Mouse (Mus musculus) C2C12 (cell line): ENCODE data around the gene Ankfn1. TPM values are rescaled to one million over a fixed set of nuclear protein-coding genes. Genes with fewer than 3 reads are reported as not detected.

ENCODE experiments used
- H3K27me3 ChIP-seq: one replicate; pipeline ENCODE4 v1.6.1; 2011; ENCODE audit not compliant: control insufficient read depth, insufficient read depth, insufficient read length
- H3K36me3 ChIP-seq: one replicate; pipeline ENCODE4 v1.6.1; 2011; ENCODE audit not compliant: control insufficient read depth, insufficient read depth
- H3K4me3 ChIP-seq: one replicate; pipeline ENCODE4 v1.5.1; 2011; ENCODE audit warnings: mild to moderate bottlenecking, control low read depth; ENCODE audit not compliant: poor library complexity, insufficient read depth, severe bottlenecking
- H3K79me2 ChIP-seq: one replicate; pipeline ENCODE4 v1.6.1; 2011; ENCODE audit not compliant: control insufficient read depth, insufficient read depth
- H3K79me3 ChIP-seq: one replicate; pipeline ENCODE4 v1.6.1; 2011; ENCODE audit warnings: low read depth, control low read depth
- H3ac ChIP-seq: one replicate; pipeline ENCODE3; 2011; ENCODE audit warnings: low read depth; ENCODE audit not compliant: control insufficient read depth, insufficient read length
- CEBPB ChIP-seq: IDR thresholded peaks from one replicate; pipeline ENCODE4 v1.6.1; 2011; ENCODE audit warnings: low read depth, mild to moderate bottlenecking, control low read depth, moderate library complexity
- CTCF ChIP-seq: IDR thresholded peaks from one replicate; pipeline ENCODE4 v1.5.1; 2011; ENCODE audit not compliant: control insufficient read depth, insufficient read depth, insufficient read length
- FOSL1 ChIP-seq: IDR thresholded peaks from one replicate; pipeline ENCODE4 v1.8.0; 2011; ENCODE audit warnings: mild to moderate bottlenecking, low read length; ENCODE audit not compliant: poor library complexity, insufficient read depth, severe bottlenecking
- MAX ChIP-seq: IDR thresholded peaks from one replicate; pipeline ENCODE4 v1.6.1; 2011; ENCODE audit warnings: mild to moderate bottlenecking, control low read depth
- MYOD1 ChIP-seq: IDR thresholded peaks from one replicate; pipeline ENCODE4 v1.6.1; 2011; ENCODE audit warnings: low read depth; ENCODE audit not compliant: control insufficient read depth, insufficient read length
- MYOG ChIP-seq: IDR thresholded peaks from one replicate; pipeline ENCODE4 v1.6.1; 2011; ENCODE audit not compliant: control insufficient read depth, insufficient read length; ENCODE audit errors: extremely low read depth
- USF1 ChIP-seq: IDR thresholded peaks from one replicate; pipeline ENCODE4 v1.6.1; 2011; ENCODE audit warnings: low read depth, mild to moderate bottlenecking, control low read depth, moderate library complexity
- polyA plus RNA-seq: library from polyadenylated mRNA; unstranded; fragments of >200 nt; fragmentation: generic; extraction: Trizol; gene quantifications from one replicate; pipeline ENCODE4 v1.2.1, GENCODE M21; 2012; ENCODE audit warnings: missing spikeins

Ankfn1 gene
- polyA plus RNA-seq, 1 experiment = not detected

GRCm38 (mm10) chr11:89551441-89551840, 226.0 kb downstream of the Ankfn1 start:
- Histone ChIP-seq H3K27me3 (no peaks in the 10 kb centered on the region), H3K36me3 (no peaks in the 10 kb centered on the region), H3K79me3 (no peaks in the 10 kb centered on the region), H3ac (no peak overlapping the region), H3K79me2 (no peaks in the 10 kb centered on the region), H3K4me3 (no peak overlapping the region)
- TF ChIP-seq MAX (no peak), MYOG (no peak), USF1 (no peak), CTCF (no peak), CEBPB (no peak), FOSL1 (no peak), MYOD1 (no peak)

GRCm38 (mm10) chr11:89550921-89551320, 226.5 kb downstream of the Ankfn1 start:
- Histone ChIP-seq H3K79me3 (no peaks in the 10 kb centered on the region), H3K4me3 (no peak overlapping the region), H3ac (no peak overlapping the region), H3K27me3 (no peaks in the 10 kb centered on the region), H3K79me2 (no peaks in the 10 kb centered on the region), H3K36me3 (no peaks in the 10 kb centered on the region)
- TF ChIP-seq MYOD1 (no peak), CEBPB (no peak), MYOG (no peak), FOSL1 (no peak), USF1 (no peak), CTCF (no peak), MAX (no peak)

GRCm38 (mm10) chr11:89548786-89549185, 228.7 kb downstream of the Ankfn1 start:
- H3K27me3 ChIP-seq = no peaks in the 10 kb centered on the region
- no peak overlapping the region for H3K4me3 ChIP-seq
- H3ac ChIP-seq = no peak overlapping the region
- no peaks in the 10 kb centered on the region for H3K36me3 ChIP-seq
- H3K79me2 ChIP-seq = no peaks in the 10 kb centered on the region
- H3K79me3 ChIP-seq = no peaks in the 10 kb centered on the region
- TF ChIP-seq MYOD1 (no peak), MYOG (no peak), USF1 (no peak), FOSL1 (no peak), CEBPB (no peak), MAX (no peak), CTCF (no peak)

GRCm38 (mm10) chr11:89546164-89546563, 231.3 kb downstream of the Ankfn1 start:
- H3K27me3 ChIP-seq = no peaks in the 10 kb centered on the region
- TF ChIP-seq CEBPB (no peak), MYOD1 (no peak), FOSL1 (no peak), CTCF (no peak), USF1 (no peak), MAX (no peak), MYOG (no peak)

GRCm38 (mm10) chr11:89544856-89545817, 232.3 kb downstream of the Ankfn1 start:
- no peaks in the 10 kb centered on the region for H3K36me3 ChIP-seq
- no peak overlapping the region for H3K4me3 ChIP-seq
- H3K27me3 ChIP-seq = no peaks in the 10 kb centered on the region
- no peak overlapping the region for H3ac ChIP-seq
- no peaks in the 10 kb centered on the region for H3K79me3 ChIP-seq
- H3K79me2 ChIP-seq = no peaks in the 10 kb centered on the region
- TF ChIP-seq USF1 (no peak), MAX (no peak), MYOD1 (no peak), FOSL1 (no peak), CTCF (no peak), CEBPB (no peak), MYOG (no peak)

More at GRCm38 (mm10) chr11:89546164-89546563, 231.3 kb downstream of the Ankfn1 start:
- H3K79me3 ChIP-seq = no peaks in the 10 kb centered on the region
- H3K79me2 ChIP-seq = no peaks in the 10 kb centered on the region
- no peak overlapping the region for H3K4me3 ChIP-seq
- no peak overlapping the region for H3ac ChIP-seq
- H3K36me3 ChIP-seq = no peaks in the 10 kb centered on the region
